7 mouse cellular contexts compared by ENCODE assay signal in genomic region chr7:101421529-101421928, GRCm38 (mm10). TPM values are rescaled to one million over a fixed set of nuclear protein-coding genes. Genes with fewer than 3 reads are reported as not detected.
DNase-seq lines count a peak whose midpoint lies in the region; ATAC-seq and TF ChIP-seq lines count a peak whose summit lies in the region.

Gene Pde2a (plus strand): TSS chr7:101421691.

- TF ChIP-seq CTCF in olfactory bulb, adult 2 months (IDR thresholded peaks at IDR 0.05; ENCODE audit: insufficient read depth, low read depth, low read length) = no peak

- ATAC-seq in CD4-positive, CD25-positive, alpha-beta regulatory T cell, adult 4 months = no peak
- peak; percentile 88 for ATAC-seq in forebrain, embryonic 16.5 days
- ATAC-seq in hindbrain, embryonic 12.5 days (ENCODE audit: low FRiP score) = peak; percentile 72

- peak; percentile 71; the same call in 1 of the 2 replicates for TF ChIP-seq POLR2A in olfactory bulb, adult 2 months (IDR thresholded peaks at IDR 0.05; ENCODE audit: insufficient read depth, low read depth, low read length)

- peak; percentile 52 for DNase-seq in MN1 (ENCODE audit: low spot score)
- DNase-seq in left cerebral cortex, postnatal 4 days = no peak
- DNase-seq in B cell, adult 2 months = no peak

- H3K4me2 ChIP-seq in forebrain, embryonic 16.5 days (ENCODE audit: low read length) = peak within 1 kb of the TSS; percentile 53
- peak within 1 kb of the TSS; percentile 42 for H3K4me2 ChIP-seq in hindbrain, embryonic 12.5 days (replicated peaks)

- H3K9me3 ChIP-seq in forebrain, embryonic 16.5 days (ENCODE audit: control insufficient read depth, low read length) = no peaks in the 10 kb centered on the region
- H3K9me3 ChIP-seq in hindbrain, embryonic 12.5 days (replicated peaks) = no peaks in the 10 kb centered on the region

- intact Hi-C loops in left cerebral cortex, postnatal 4 days (cut with DNase I) = loop anchor here (5.0 kb wide), 1 partner anchor 116 kb away; no protein-coding TSS in a partner anchor

- peak within 1 kb of the TSS; percentile 42 for H3K4me3 ChIP-seq in forebrain, embryonic 16.5 days (replicated peaks; ENCODE audit: low read length)
- peak within 1 kb of the TSS; percentile 16 for H3K4me3 ChIP-seq in hindbrain, embryonic 12.5 days
- peak within 1 kb of the TSS; percentile 58 for H3K4me3 ChIP-seq in olfactory bulb, adult 2 months (ENCODE audit: insufficient read depth, low read depth, low read length)

- peak within 1 kb of the TSS; percentile 50 for H3K9ac ChIP-seq in forebrain, embryonic 16.5 days (replicated peaks; ENCODE audit: low read depth, low read length)
- peak within 1 kb of the TSS; percentile 42; the same call in 1 of the 2 replicates for H3K9ac ChIP-seq in hindbrain, embryonic 12.5 days

- H3K27ac ChIP-seq in forebrain, embryonic 16.5 days (ENCODE audit: low read length) = peak within 1 kb of the TSS; percentile 67
- peak within 1 kb of the TSS; percentile 6; the same call in 1 of the 2 replicates for H3K27ac ChIP-seq in hindbrain, embryonic 12.5 days
- peak within 1 kb of the TSS; percentile 28 for H3K27ac ChIP-seq in olfactory bulb, adult 2 months (ENCODE audit: insufficient read depth, low read depth, low read length)

- no peaks in the 10 kb centered on the region for H3K36me3 ChIP-seq in forebrain, embryonic 16.5 days (ENCODE audit: control insufficient read depth, insufficient read depth)
- no peaks in the 10 kb centered on the region for H3K36me3 ChIP-seq in hindbrain, embryonic 12.5 days

- 3% methylated on average over 6 of the region's 6 CpGs for WGBS in forebrain, embryonic 16.5 days
- 19% methylated on average over 6 of the region's 6 CpGs for WGBS in hindbrain, embryonic 12.5 days
- WGBS in olfactory bulb, adult 2 months = 7% methylated on average over 6 of the region's 6 CpGs

- peaks cover 50% of the 10 kb centered on the region for H3K4me1 ChIP-seq in forebrain, embryonic 16.5 days (replicated peaks; ENCODE audit: control insufficient read depth, insufficient read depth, low read length)
- peaks cover 21% of the 10 kb centered on the region for H3K4me1 ChIP-seq in hindbrain, embryonic 12.5 days
- peaks cover 55% of the 10 kb centered on the region for H3K4me1 ChIP-seq in olfactory bulb, adult 2 months (ENCODE audit: control insufficient read depth, insufficient read depth, low read length)

- H3K27me3 ChIP-seq in forebrain, embryonic 16.5 days (replicated peaks; ENCODE audit: control insufficient read depth, insufficient read depth, low read length) = 0 out of 2 replicates have a peak, but pooled peaks cover 3% of the 10 kb centered on the region
- H3K27me3 ChIP-seq in hindbrain, embryonic 12.5 days = peaks cover 35% of the 10 kb centered on the region

RNA-seq across cellular contexts. Expression of gene Pde2a, which starts in this region (rescaled TPM):
- polyA plus RNA-seq in CD4-positive, CD25-positive, alpha-beta regulatory T cell, adult 4 months (2017; shearing (Covaris generic)) = 10 to 100 TPM; 23.0 to 83.7 TPM
- polyA plus RNA-seq in forebrain, embryonic 16.5 days (2015; fragmentation: Nextera tagmentation; extraction: Ambion mirVana) = 55.9 and 58.6 TPM in 2 replicates
- 26.9 and 27.4 TPM in 2 replicates for polyA plus RNA-seq in hindbrain, embryonic 12.5 days (2016; fragmentation: Nextera tagmentation; extraction: Ambion mirVana)
- total RNA-seq in left cerebral cortex, postnatal 4 days (2021) = 100 to 1,000 TPM; 173 to 179 TPM
- not detected in 2 replicates for polyA plus RNA-seq in olfactory bulb, adult 2 months (2012; ENCODE audit: insufficient read depth, insufficient read length, low replicate concordance, missing spikeins)

Comparison
In these comparisons a context has a peak if more than half of its experiments do, and no peak if none do; other contexts are left out.
1. H3K27ac ChIP-seq: peak in every context shown above with its lines; median percentile 67 in forebrain, embryonic 16.5 days; 28 in olfactory bulb, adult 2 months; 6 in hindbrain, embryonic 12.5 days.